Mouse (Mus musculus) limb, embryonic 10.5 days (tissue): ENCODE data around the gene Atp6v0c. TPM values are rescaled to one million over a fixed set of nuclear protein-coding genes. Genes with fewer than 3 reads are reported as not detected.

Experiments
- DNase-seq: peaks from one replicate; pipeline ENCODE4 v3.0.0-alpha.2; 2017; ENCODE audit warnings: low spot score
- H3K27ac ChIP-seq: fragments of 300-500 bp; sonication (generic); 2 replicates; pipeline ENCODE4 v1.5.1; 2016; ENCODE audit warnings: mild to moderate bottlenecking
- H3K27me3 ChIP-seq: fragments of 300-500 bp; sonication (generic); 2 replicates; pipeline ENCODE4 v1.6.1; 2016; ENCODE audit warnings: low read depth, mild to moderate bottlenecking; ENCODE audit not compliant: poor library complexity, severe bottlenecking
- H3K36me3 ChIP-seq: fragments of 300-500 bp; sonication (generic); 2 replicates; pipeline ENCODE4 v1.6.1; 2016; ENCODE audit warnings: mild to moderate bottlenecking, moderate library complexity
- H3K4me1 ChIP-seq: fragments of 300-500 bp; sonication (generic); 2 replicates; pipeline ENCODE4 v1.6.1; 2016
- H3K4me3 ChIP-seq: fragments of 300-500 bp; sonication (generic); 2 replicates; pipeline ENCODE4 v1.5.1; 2016; ENCODE audit warnings: mild to moderate bottlenecking, moderate library complexity
- H3K9me3 ChIP-seq: fragments of 300-500 bp; sonication (generic); replicated peaks from 2 replicates; pipeline ENCODE4 v1.6.1; 2016; ENCODE audit warnings: mild to moderate bottlenecking
- WGBS: fragments of 180-500 bp; shearing (Covaris S2); methylation state at CpG from one replicate; pipeline ENCODE4 v1.1.7; 2016; 5-methylcytosine and 5-hydroxymethylcytosine counted together
- polyA plus RNA-seq: library from polyadenylated mRNA; unstranded; fragments of >200 nt; fragmentation: Nextera tagmentation; extraction: Ambion mirVana; gene quantifications from 2 replicates; pipeline ENCODE4 v1.2.1, GENCODE M21; 2016

Gene Atp6v0c
- polyA plus RNA-seq, 1 experiment from 2014 or later = 422 TPM

DNA sequence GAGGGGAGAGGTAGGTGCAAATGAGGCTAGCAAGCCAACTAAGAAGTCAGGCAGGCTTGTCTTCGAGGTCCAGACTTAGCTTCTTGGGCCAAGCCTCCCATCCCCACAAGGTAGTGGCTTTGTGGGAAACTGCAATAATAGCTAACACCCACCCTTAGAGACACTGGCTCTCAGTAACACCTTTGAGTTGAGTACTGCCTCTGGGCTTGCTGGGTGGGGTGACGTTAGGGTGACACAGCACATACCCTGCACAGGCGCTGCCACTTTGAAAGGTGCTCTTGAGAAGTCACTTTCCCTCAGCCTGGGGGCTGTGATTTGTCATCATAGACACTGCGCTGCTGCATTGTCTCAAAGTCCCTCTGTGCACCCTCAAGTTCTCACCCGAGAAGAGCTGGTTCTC, 24.3 kb upstream of the Atp6v0c start:
- no peak overlapping the region for H3K4me3 ChIP-seq
- no peaks in the 10 kb centered on the region for H3K9me3 ChIP-seq
- H3K36me3 ChIP-seq = peaks cover 3% of the 10 kb centered on the region; the same call in 1 of the 2 replicates
- 83% methylated on average over 5 of the region's 5 CpGs for WGBS
- no peaks in the 10 kb centered on the region for H3K27me3 ChIP-seq
- DNase-seq = no peak
- H3K27ac ChIP-seq = no peak overlapping the region
- H3K4me1 ChIP-seq = peaks cover 9% of the 10 kb centered on the region; the same call in 1 of the 2 replicates

GRCm38 (mm10) chr17:24193268-24193667, 23.8 kb upstream of the Atp6v0c start:
- Histone ChIP-seq H3K9me3 (no peaks in the 10 kb centered on the region), H3K4me1 (peaks cover 9% of the 10 kb centered on the region; the same call in 1 of the 2 replicates), H3K27me3 (no peaks in the 10 kb centered on the region), H3K4me3 (no peak overlapping the region), H3K27ac (no peak overlapping the region), H3K36me3 (peaks cover 7% of the 10 kb centered on the region; the same call in 1 of the 2 replicates)
- no peak for DNase-seq
- WGBS = 88% methylated on average over 8 of the region's 8 CpGs

DNA sequence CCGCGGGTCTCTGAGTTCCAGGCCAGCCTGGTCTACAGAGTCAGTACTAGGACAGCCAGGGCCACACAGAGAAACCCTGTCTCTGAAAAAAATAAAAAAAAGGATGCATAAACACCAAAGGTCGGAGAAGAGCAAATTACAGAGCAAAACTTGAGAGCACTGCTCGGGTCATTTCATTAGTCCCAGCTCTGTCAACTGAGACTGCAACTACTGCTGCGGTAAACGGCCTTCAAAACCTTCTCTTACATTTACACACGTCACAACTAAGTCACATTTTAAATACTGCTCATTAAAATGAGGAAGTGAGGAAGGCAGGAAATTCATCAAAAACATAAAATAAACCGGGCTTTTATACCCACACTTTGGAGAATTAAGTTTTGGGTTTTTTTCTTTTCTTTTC, 23.3 kb upstream of the Atp6v0c start:
- 87% methylated on average over 8 of the region's 8 CpGs for WGBS
- H3K27me3 ChIP-seq = no peaks in the 10 kb centered on the region
- no peak overlapping the region for H3K27ac ChIP-seq
- DNase-seq = no peak
- peaks cover 9% of the 10 kb centered on the region; the same call in 1 of the 2 replicates for H3K4me1 ChIP-seq
- H3K4me3 ChIP-seq = no peak overlapping the region
- peaks cover 7% of the 10 kb centered on the region; the same call in 1 of the 2 replicates for H3K36me3 ChIP-seq
- H3K9me3 ChIP-seq = no peaks in the 10 kb centered on the region

- WGBS = 83% methylated on average over 4 of the region's 4 CpGs
- Histone ChIP-seq H3K4me1 (peaks cover 9% of the 10 kb centered on the region; the same call in 1 of the 2 replicates), H3K36me3 (peaks cover 7% of the 10 kb centered on the region; the same call in 1 of the 2 replicates), H3K9me3 (no peaks in the 10 kb centered on the region), H3K4me3 (no peak overlapping the region), H3K27ac (no peak overlapping the region), H3K27me3 (no peaks in the 10 kb centered on the region)
- no peak for DNase-seq
Measured at GRCm38 (mm10) chr17:24191481-24191880, 22.0 kb upstream of the Atp6v0c start.

- WGBS = 86% methylated on average over 2 of the region's 2 CpGs
- no peaks in the 10 kb centered on the region for H3K27me3 ChIP-seq
- no peak overlapping the region for H3K4me3 ChIP-seq
- peaks cover 9% of the 10 kb centered on the region; the same call in 1 of the 2 replicates for H3K4me1 ChIP-seq
- no peaks in the 10 kb centered on the region for H3K9me3 ChIP-seq
- peaks cover 9% of the 10 kb centered on the region for H3K36me3 ChIP-seq
- no peak for DNase-seq
- no peak overlapping the region for H3K27ac ChIP-seq
Measured at GRCm38 (mm10) chr17:24190934-24191333, 21.4 kb upstream of the Atp6v0c start.

- no peak overlapping the region for H3K27ac ChIP-seq
- H3K27me3 ChIP-seq = no peaks in the 10 kb centered on the region
- no peaks in the 10 kb centered on the region for H3K36me3 ChIP-seq
- no peak for DNase-seq
- H3K4me1 ChIP-seq = peaks cover 9% of the 10 kb centered on the region
- no peaks in the 10 kb centered on the region for H3K9me3 ChIP-seq
- H3K4me3 ChIP-seq = no peak overlapping the region
- WGBS = 81% methylated on average over 3 of the region's 3 CpGs
Measured at GRCm38 (mm10) chr17:24174259-24174658, 4.8 kb upstream of the Atp6v0c start.

DNA sequence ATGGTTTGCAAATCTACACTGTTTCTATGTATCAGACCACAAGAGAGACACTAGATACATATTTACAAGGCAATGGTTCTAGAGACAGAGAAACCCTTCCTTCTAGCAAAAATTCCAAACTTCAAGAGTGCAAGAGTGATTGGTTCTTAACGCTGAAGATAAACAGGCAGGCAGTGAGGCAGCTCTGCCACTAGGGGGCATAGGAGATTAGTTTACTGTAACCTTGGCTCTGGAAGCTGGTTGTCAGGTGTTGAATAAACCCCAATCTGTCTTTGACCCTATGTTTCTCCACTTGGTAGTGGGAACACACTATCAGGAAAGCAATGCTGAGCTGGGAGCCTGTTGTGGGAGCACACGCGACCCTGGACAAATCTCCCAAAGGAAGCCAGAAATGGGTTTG, 3.9 kb upstream of the Atp6v0c start:
- peaks cover 11% of the 10 kb centered on the region for H3K4me1 ChIP-seq
- H3K27me3 ChIP-seq = no peaks in the 10 kb centered on the region
- peak; percentile 72 for DNase-seq
- WGBS = 5% methylated on average over 3 of the region's 3 CpGs
- no peaks in the 10 kb centered on the region for H3K9me3 ChIP-seq
- H3K27ac ChIP-seq = no peak overlapping the region
- no peak overlapping the region for H3K4me3 ChIP-seq
- H3K36me3 ChIP-seq = no peaks in the 10 kb centered on the region

DNA sequence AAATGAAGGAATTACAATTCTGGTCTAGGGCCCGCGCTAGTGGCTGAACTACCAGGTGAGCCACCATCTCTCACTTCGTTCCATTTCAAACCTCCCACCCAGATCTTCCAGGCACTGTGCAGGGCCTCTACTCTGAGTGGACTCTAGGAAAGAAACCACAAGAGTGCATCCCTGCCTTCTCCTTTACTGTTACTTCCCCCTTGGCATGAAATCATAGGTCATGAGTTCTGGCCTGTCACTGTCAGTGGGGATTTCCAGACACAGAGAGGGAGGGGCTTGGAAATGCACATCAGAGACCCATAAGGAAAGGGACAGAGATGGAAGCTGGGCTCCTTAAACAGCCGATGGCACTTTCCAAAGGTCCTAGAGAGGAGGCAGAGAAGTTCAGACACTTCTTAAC, 2.2 kb upstream of the Atp6v0c start:
- H3K4me1 ChIP-seq = peaks cover 23% of the 10 kb centered on the region
- WGBS = 88% methylated on average over 4 of the region's 4 CpGs
- H3K27me3 ChIP-seq = no peaks in the 10 kb centered on the region
- no peaks in the 10 kb centered on the region for H3K9me3 ChIP-seq
- H3K27ac ChIP-seq = no peak overlapping the region
- H3K36me3 ChIP-seq = peaks cover 13% of the 10 kb centered on the region
- H3K4me3 ChIP-seq = no peak overlapping the region
- no peak for DNase-seq

- 86% methylated on average over 5 of the region's 5 CpGs for WGBS
- Histone ChIP-seq H3K4me3 (no peak overlapping the region), H3K27ac (no peak overlapping the region)
Measured at GRCm38 (mm10) chr17:24170729-24171128, 1.2 kb upstream of the Atp6v0c start.

DNA sequence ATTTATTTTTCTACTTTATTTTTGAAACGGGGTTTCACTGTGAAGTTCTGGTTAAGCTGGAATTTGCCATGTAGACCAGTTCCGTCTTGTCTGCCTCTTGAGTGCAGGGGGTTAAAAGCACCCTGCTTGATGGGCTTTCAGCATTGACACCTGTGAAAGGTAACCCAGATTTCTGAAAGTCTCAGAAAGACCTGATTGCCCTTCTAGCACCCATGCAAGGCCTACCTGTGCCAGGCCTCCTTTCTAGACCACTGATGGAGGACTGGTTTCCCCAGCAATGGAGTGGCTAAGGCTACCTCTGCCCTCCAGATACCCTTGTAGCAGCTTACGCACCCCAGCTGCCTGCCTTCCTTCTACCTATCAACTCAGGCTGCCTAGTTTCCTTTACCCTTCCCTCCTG, 623 bp upstream of the Atp6v0c start:
- 78% methylated on average over 3 of the region's 3 CpGs for WGBS
- Histone ChIP-seq H3K36me3 (peaks cover 27% of the 10 kb centered on the region), H3K27ac (peak overlapping the region; percentile 100), H3K4me1 (peaks cover 23% of the 10 kb centered on the region), H3K27me3 (no peaks in the 10 kb centered on the region), H3K9me3 (no peaks in the 10 kb centered on the region), H3K4me3 (peak overlapping the region; percentile 88)
- DNase-seq = no peak

More at GRCm38 (mm10) chr17:24170729-24171128, 1.2 kb upstream of the Atp6v0c start:
- Histone ChIP-seq H3K4me1 (peaks cover 23% of the 10 kb centered on the region), H3K9me3 (no peaks in the 10 kb centered on the region), H3K36me3 (peaks cover 21% of the 10 kb centered on the region), H3K27me3 (no peaks in the 10 kb centered on the region)
- no peak for DNase-seq

GRCm38 (mm10) chr17:24168590-24169277, 768 bp downstream of the Atp6v0c start:
- no peaks in the 10 kb centered on the region for H3K27me3 ChIP-seq
- under 1% methylated on average over 41 of the region's 41 CpGs for WGBS
- peaks cover 29% of the 10 kb centered on the region for H3K4me1 ChIP-seq
- H3K36me3 ChIP-seq = peaks cover 35% of the 10 kb centered on the region
- peak overlapping the region; percentile 88 for H3K4me3 ChIP-seq
- H3K9me3 ChIP-seq = no peaks in the 10 kb centered on the region
- peak; percentile 81 for DNase-seq
- H3K27ac ChIP-seq = peak overlapping the region; percentile 100

- Histone ChIP-seq H3K27ac (peak overlapping the region; percentile 100), H3K9me3 (no peaks in the 10 kb centered on the region), H3K27me3 (no peaks in the 10 kb centered on the region), H3K4me1 (peaks cover 33% of the 10 kb centered on the region), H3K4me3 (peak overlapping the region; percentile 88), H3K36me3 (peaks cover 35% of the 10 kb centered on the region)
- no peak for DNase-seq
- 65% methylated on average over 7 of the region's 7 CpGs for WGBS
Measured at GRCm38 (mm10) chr17:24167891-24168505, 1.5 kb downstream of the Atp6v0c start.

DNA sequence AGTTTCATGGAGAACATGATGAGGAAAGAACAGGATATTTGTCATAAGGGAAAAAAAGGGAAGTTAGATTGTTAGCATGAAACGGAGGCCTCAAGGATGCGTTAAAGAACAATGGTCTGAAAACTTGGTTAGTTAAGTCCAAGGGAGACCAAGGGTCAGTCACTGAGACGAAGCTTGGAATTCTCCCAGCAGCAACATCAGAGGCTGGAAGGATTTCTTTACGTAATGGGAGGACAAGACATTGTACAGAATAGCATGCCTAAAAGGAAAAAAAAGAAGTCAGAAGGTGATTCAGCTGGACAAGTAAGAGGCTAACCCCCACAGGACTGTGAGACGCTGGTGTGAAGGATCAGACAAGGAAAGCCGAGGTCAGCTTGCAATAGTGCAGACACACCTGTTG, 2.4 kb downstream of the Atp6v0c start:
- H3K27ac ChIP-seq = no peak overlapping the region
- 93% methylated on average over 6 of the region's 6 CpGs for WGBS
- H3K4me1 ChIP-seq = peaks cover 40% of the 10 kb centered on the region
- H3K27me3 ChIP-seq = no peaks in the 10 kb centered on the region
- no peak overlapping the region for H3K4me3 ChIP-seq
- no peaks in the 10 kb centered on the region for H3K9me3 ChIP-seq
- DNase-seq = no peak
- H3K36me3 ChIP-seq = peaks cover 35% of the 10 kb centered on the region
